Mouse (Mus musculus) spleen, postnatal 0 days (tissue): Measurements from ENCODE around the gene Ugt8a. TPM values are rescaled to one million over a fixed set of nuclear protein-coding genes. Genes with fewer than 3 reads are reported as not detected.

Source experiments
- polyA plus RNA-seq: library from polyadenylated mRNA; unstranded; fragments of >200 nt; fragmentation: Nextera tagmentation; extraction: Ambion mirVana; gene quantifications from 2 replicates; pipeline ENCODE4 v1.2.1, GENCODE M21; 2015

The Ugt8a gene
- 1.6 and 2.1 TPM in 2 replicates for polyA plus RNA-seq

DNA sequence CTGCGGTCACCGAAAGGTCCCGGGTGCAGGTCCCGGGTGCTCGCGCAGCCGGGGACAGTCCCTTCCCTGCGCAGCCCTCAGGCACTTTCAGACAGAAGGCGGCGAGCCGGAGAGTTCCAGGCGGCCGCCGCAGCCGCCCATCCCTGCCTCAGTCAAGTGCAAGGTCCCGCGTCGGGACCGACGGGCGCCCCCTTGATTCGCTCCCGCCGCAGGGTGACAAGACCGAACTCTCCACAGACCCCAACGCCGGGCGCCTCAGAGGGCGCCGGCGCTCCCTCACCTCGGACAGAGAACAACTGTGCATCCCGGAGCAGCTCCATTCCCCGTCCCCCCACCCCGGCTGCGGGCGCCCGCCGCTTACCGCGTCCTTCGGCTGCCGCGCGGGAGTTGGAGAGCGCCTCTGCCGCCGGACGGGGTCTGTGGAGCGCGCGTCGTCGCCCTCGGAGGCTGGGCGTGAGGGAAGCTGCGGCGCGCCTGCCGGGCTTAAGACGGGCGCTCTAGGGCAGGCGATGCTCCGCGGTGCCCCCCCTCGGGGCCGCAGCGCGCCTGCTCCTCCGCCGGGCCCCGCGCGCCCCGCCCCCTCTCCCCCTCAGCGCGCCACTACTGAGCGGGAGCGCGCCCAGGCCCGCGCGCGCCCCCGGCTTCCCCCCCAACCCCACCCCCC is at the start of gene Ugt8a:
Gene Ugt8a (minus strand): TSS at position 528 of the 664 bp plus-strand sequence.

